11 mouse cellular contexts compared by ENCODE assay signal in genomic region chr12:86790100-86790848, GRCm38 (mm10). TPM values are rescaled to one million over a fixed set of nuclear protein-coding genes. Genes with fewer than 3 reads are reported as not detected.
A peak's percentile ranks its signal among the peaks of the same experiment; 100 is the strongest.
DNase-seq lines count a peak whose midpoint lies in the region; ATAC-seq and TF ChIP-seq lines count a peak whose summit lies in the region.
"Had no signal": no experiment of that assay in that cellular context is flagged by ENCODE, and none has a peak within 500 bp of the region (broad histone marks: within the 10 kb centered on the region; RNA-seq: fewer than 3 reads in every experiment).

No protein-coding gene starts in this region.

- WGBS in heart, embryonic 12.5 days: 35% methylated on average over 6 of the region's 6 CpGs
- 41% methylated on average over 6 of the region's 6 CpGs for WGBS in limb, embryonic 15.5 days

- H3K9ac ChIP-seq in heart, embryonic 12.5 days: peak overlapping the region; percentile 32; the same call in 1 of the 2 replicates
- no peak overlapping the region for H3K9ac ChIP-seq in limb, embryonic 15.5 days

- no peak for ATAC-seq in heart, embryonic 12.5 days (ENCODE audit: insufficient number of reproducible peaks, low FRiP score)
- no peak for ATAC-seq in limb, embryonic 15.5 days (ENCODE audit: insufficient number of reproducible peaks, low FRiP score, low TSS enrichment, low read depth)

- H3K36me3 ChIP-seq in heart, embryonic 12.5 days: no peaks in the 10 kb centered on the region
- H3K36me3 ChIP-seq in limb, embryonic 15.5 days: no peaks in the 10 kb centered on the region

- no peak for TF ChIP-seq CTCF in brain, embryonic 14.5 days (IDR thresholded peaks at IDR 0.05; ENCODE audit: borderline replicate concordance, extremely low read depth, insufficient read depth, insufficient read length)

- TF ChIP-seq POLR2A in brain, embryonic 14.5 days (IDR thresholded peaks at IDR 0.05; ENCODE audit: borderline replicate concordance, extremely low read depth, insufficient read depth, insufficient read length, poor library complexity, severe bottlenecking): no peak

- intact Hi-C loops in heart, postnatal 14 days (cut with DNase I): no loop called here

- H3K4me3 ChIP-seq in heart, embryonic 12.5 days: no peak overlapping the region
- H3K4me3 ChIP-seq in limb, embryonic 15.5 days: no peak overlapping the region

- H3K4me2 ChIP-seq in heart, embryonic 12.5 days: peak overlapping the region; percentile 4; the same call in 1 of the 2 replicates
- H3K4me2 ChIP-seq in limb, embryonic 15.5 days: no peak overlapping the region

- H3K4me1 ChIP-seq in heart, embryonic 12.5 days (replicated peaks): peaks cover 53% of the 10 kb centered on the region
- peaks cover 34% of the 10 kb centered on the region for H3K4me1 ChIP-seq in limb, embryonic 15.5 days

- DNase-seq in heart, postnatal 14 days: no peak
- DNase-seq in 3T3-L1 (ENCODE audit: low read depth, low spot score): peak; percentile 87
- peak; percentile 63 for DNase-seq in brain, embryonic 14.5 days (ENCODE audit: low read depth)
- no peak for DNase-seq in natural killer cell, adult 2 months (ENCODE audit: low spot score in 2 of 2)
- DNase-seq in layer of hippocampus, adult 8-10 months (ENCODE audit: low spot score in 2 of 2): no peak
- no peak for DNase-seq in cerebellum, postnatal 36 days
- DNase-seq: lung, adult 2 months; thymus, postnatal 14 days had no signal

- H3K27me3 ChIP-seq in heart, embryonic 12.5 days (replicated peaks): no peaks in the 10 kb centered on the region
- H3K27me3 ChIP-seq in limb, embryonic 15.5 days: no peaks in the 10 kb centered on the region

- H3K27ac ChIP-seq in heart, embryonic 12.5 days (ENCODE audit: poor library complexity, severe bottlenecking): peak overlapping the region; percentile 72
- 0 out of 2 replicates have a peak overlapping the region, but pooled peaks have one; percentile 0 for H3K27ac ChIP-seq in limb, embryonic 15.5 days

- no peaks in the 10 kb centered on the region for H3K9me3 ChIP-seq in heart, embryonic 12.5 days (replicated peaks)
- no peaks in the 10 kb centered on the region for H3K9me3 ChIP-seq in limb, embryonic 15.5 days

RNA-seq across cellular contexts. Expression of gene Lrrc74a, which starts 56.1 kb away (rescaled TPM):
- not detected in 2 replicates for polyA plus RNA-seq in heart, embryonic 12.5 days (2016; fragmentation: Nextera tagmentation; extraction: Ambion mirVana)
- not detected for total RNA-seq in heart, postnatal 14 days (2021)
- polyA plus RNA-seq in brain, embryonic 14.5 days (2012; rRNA removed): not detected in 2 replicates
- not detected in 2 replicates for polyA plus RNA-seq in limb, embryonic 15.5 days (2015; fragmentation: Nextera tagmentation; extraction: Ambion mirVana)
- not detected for total RNA-seq in layer of hippocampus, adult 8-10 months (2022)
- total RNA-seq: MEL had no signal
- polyA plus RNA-seq: lung, adult 2 months had no signal

Comparison
In these comparisons a context has a peak if more than half of its experiments do, and no peak if none do; other contexts are left out.
1. DNase-seq: peak in 3T3-L1 (single experiment) and brain, embryonic 14.5 days (single experiment); none in heart, postnatal 14 days (0 of 2), natural killer cell, adult 2 months (0 of 2), layer of hippocampus, adult 8-10 months (0 of 2) and cerebellum, postnatal 36 days (0 of 2).